Mouse (Mus musculus): ENCODE data around the gene Mettl2. TPM values are rescaled to one million over a fixed set of nuclear protein-coding genes. Genes with fewer than 3 reads are reported as not detected.
A peak's percentile ranks its signal among the peaks of the same experiment; 100 is the strongest.
"Not testable (repeated sequence)": the region's sequence is repeated elsewhere in the genome, so short reads cannot be mapped to it uniquely, and the experiment has no call there.

Mettl2 gene
- polyA plus RNA-seq (2014; fragmentation: Nextera tagmentation; extraction: Ambion mirVana): 41.4 and 46.9 TPM in 2 replicates

GRCm38 (mm10) chr11:105125735-105126519 is at the start of gene Mettl2:
Gene Mettl2 (plus strand): TSS chr11:105126425.
- Histone ChIP-seq H3K9me3 (ENCODE audit: control insufficient read depth, low read length) (no peaks in the 10 kb centered on the region), H3K9ac (ENCODE audit: low read length) (peak within 1 kb of the TSS; percentile 61), H3K4me2 (peak within 1 kb of the TSS; percentile 69), H3K4me1 (ENCODE audit: control insufficient read depth, insufficient read depth, low read length) (peaks cover 9% of the 10 kb centered on the region), H3K4me3 (ENCODE audit: low read depth, low read length) (peak within 1 kb of the TSS; percentile 89), H3K27me3 (ENCODE audit: control insufficient read depth, insufficient read depth, low read length) (no peaks in the 10 kb centered on the region), H3K27ac (ENCODE audit: low read depth, low read length) (peak within 1 kb of the TSS; percentile 41; the same call in 1 of the 2 replicates), H3K36me3 (ENCODE audit: control insufficient read depth, insufficient read depth, low read length) (no peaks in the 10 kb centered on the region)
- peak; percentile 92 for ATAC-seq (ENCODE audit: low FRiP score)
- 3% methylated on average over 27 of the region's 38 CpGs for WGBS
- DNase-seq (ENCODE audit: low spot score, missing footprints): peak; percentile 98

GRCm38 (mm10) chr11:105112448-105112847 is 13.8 kb upstream of the Mettl2 start:
- not testable (repeated sequence) for ATAC-seq (ENCODE audit: low FRiP score); H3K4me3 ChIP-seq (ENCODE audit: low read depth, low read length); H3K36me3 ChIP-seq (ENCODE audit: control insufficient read depth, insufficient read depth, low read length); H3K4me2 ChIP-seq; H3K4me1 ChIP-seq (ENCODE audit: control insufficient read depth, insufficient read depth, low read length); H3K27me3 ChIP-seq (ENCODE audit: control insufficient read depth, insufficient read depth, low read length); H3K9me3 ChIP-seq (ENCODE audit: control insufficient read depth, low read length); H3K9ac ChIP-seq (ENCODE audit: low read length); H3K27ac ChIP-seq (ENCODE audit: low read depth, low read length); DNase-seq (ENCODE audit: low spot score, missing footprints)
- 79% methylated on average over 22 of the region's 22 CpGs for WGBS

- Histone ChIP-seq H3K4me2 (no peak overlapping the region), H3K9me3 (ENCODE audit: control insufficient read depth, low read length) (no peaks in the 10 kb centered on the region), H3K36me3 (ENCODE audit: control insufficient read depth, insufficient read depth, low read length) (no peaks in the 10 kb centered on the region), H3K4me3 (ENCODE audit: low read depth, low read length) (no peak overlapping the region), H3K9ac (ENCODE audit: low read length) (no peak overlapping the region), H3K4me1 (ENCODE audit: control insufficient read depth, insufficient read depth, low read length) (no peaks in the 10 kb centered on the region), H3K27ac (ENCODE audit: low read depth, low read length) (no peak overlapping the region), H3K27me3 (ENCODE audit: control insufficient read depth, insufficient read depth, low read length) (no peaks in the 10 kb centered on the region)
- WGBS: 85% methylated on average over 7 of the region's 7 CpGs
- DNase-seq (ENCODE audit: low spot score, missing footprints): no peak
- no peak for ATAC-seq (ENCODE audit: low FRiP score)
Measured at GRCm38 (mm10) chr11:105117814-105118213, 8.4 kb upstream of the Mettl2 start.

- ATAC-seq (ENCODE audit: low FRiP score) (no peak), DNase-seq (ENCODE audit: low spot score, missing footprints) (no peak)
- no peaks in the 10 kb centered on the region for H3K9me3 ChIP-seq (ENCODE audit: control insufficient read depth, low read length)
- no peaks in the 10 kb centered on the region for H3K4me1 ChIP-seq (ENCODE audit: control insufficient read depth, insufficient read depth, low read length)
- H3K9ac ChIP-seq (ENCODE audit: low read length): no peak overlapping the region
- no peaks in the 10 kb centered on the region for H3K36me3 ChIP-seq (ENCODE audit: control insufficient read depth, insufficient read depth, low read length)
- H3K27me3 ChIP-seq (ENCODE audit: control insufficient read depth, insufficient read depth, low read length): no peaks in the 10 kb centered on the region
- H3K4me2 ChIP-seq: no peak overlapping the region
- 41% methylated on average over 4 of the region's 4 CpGs for WGBS
- H3K4me3 ChIP-seq (ENCODE audit: low read depth, low read length): no peak overlapping the region
- no peak overlapping the region for H3K27ac ChIP-seq (ENCODE audit: low read depth, low read length)
Measured at GRCm38 (mm10) chr11:105120551-105121061, 5.6 kb upstream of the Mettl2 start.

- not testable (repeated sequence) for DNase-seq (ENCODE audit: low spot score, missing footprints); H3K27me3 ChIP-seq (ENCODE audit: control insufficient read depth, insufficient read depth, low read length); H3K9ac ChIP-seq (ENCODE audit: low read length); H3K4me2 ChIP-seq; H3K27ac ChIP-seq (ENCODE audit: low read depth, low read length); H3K4me3 ChIP-seq (ENCODE audit: low read depth, low read length); H3K9me3 ChIP-seq (ENCODE audit: control insufficient read depth, low read length); H3K36me3 ChIP-seq (ENCODE audit: control insufficient read depth, insufficient read depth, low read length); ATAC-seq (ENCODE audit: low FRiP score); H3K4me1 ChIP-seq (ENCODE audit: control insufficient read depth, insufficient read depth, low read length)
- 83% methylated on average over 5 of the region's 5 CpGs for WGBS
Measured at GRCm38 (mm10) chr11:105121792-105122191, 4.4 kb upstream of the Mettl2 start.

GRCm38 (mm10) chr11:105123986-105124385 is 2.2 kb upstream of the Mettl2 start:
- Histone ChIP-seq H3K4me1 (ENCODE audit: control insufficient read depth, insufficient read depth, low read length) (peaks cover 9% of the 10 kb centered on the region), H3K9me3 (ENCODE audit: control insufficient read depth, low read length) (no peaks in the 10 kb centered on the region), H3K27ac (ENCODE audit: low read depth, low read length) (no peak overlapping the region), H3K4me2 (no peak overlapping the region), H3K9ac (ENCODE audit: low read length) (no peak overlapping the region), H3K27me3 (ENCODE audit: control insufficient read depth, insufficient read depth, low read length) (no peaks in the 10 kb centered on the region), H3K4me3 (ENCODE audit: low read depth, low read length) (no peak overlapping the region), H3K36me3 (ENCODE audit: control insufficient read depth, insufficient read depth, low read length) (no peaks in the 10 kb centered on the region)
- 10% methylated on average over 9 of the region's 9 CpGs for whole genome bisulfite sequencing
- peak; percentile 90 for DNase-seq (ENCODE audit: low spot score, missing footprints)
- peak; percentile 40; the same call in 1 of the 2 replicates for ATAC-seq (ENCODE audit: low FRiP score)

- Histone ChIP-seq H3K4me1 (ENCODE audit: control insufficient read depth, insufficient read depth, low read length) (peaks cover 9% of the 10 kb centered on the region), H3K27ac (ENCODE audit: low read depth, low read length) (no peak overlapping the region)
- no peak for ATAC-seq (ENCODE audit: low FRiP score)
Measured at GRCm38 (mm10) chr11:105126520-105127029, 350 bp downstream of the Mettl2 start.

GRCm38 (mm10) chr11:105135692-105136091 is 9.5 kb downstream of the Mettl2 start:
- WGBS: 95% methylated on average over 7 of the region's 7 CpGs
- Histone ChIP-seq H3K27me3 (ENCODE audit: control insufficient read depth, insufficient read depth, low read length) (no peaks in the 10 kb centered on the region), H3K4me2 (no peak overlapping the region), H3K36me3 (ENCODE audit: control insufficient read depth, insufficient read depth, low read length) (peaks cover 14% of the 10 kb centered on the region; the same call in 1 of the 2 replicates), H3K9ac (ENCODE audit: low read length) (no peak overlapping the region), H3K9me3 (ENCODE audit: control insufficient read depth, low read length) (no peaks in the 10 kb centered on the region), H3K27ac (ENCODE audit: low read depth, low read length) (no peak overlapping the region), H3K4me3 (ENCODE audit: low read depth, low read length) (no peak overlapping the region), H3K4me1 (ENCODE audit: control insufficient read depth, insufficient read depth, low read length) (no peaks in the 10 kb centered on the region)
- no peak for ATAC-seq (ENCODE audit: low FRiP score)
- DNase-seq (ENCODE audit: low spot score, missing footprints): no peak

More at GRCm38 (mm10) chr11:105126520-105127029, 350 bp downstream of the Mettl2 start:
- H3K9ac ChIP-seq (ENCODE audit: low read length): peak overlapping the region; percentile 61
- H3K4me3 ChIP-seq (ENCODE audit: low read depth, low read length): peak overlapping the region; percentile 89
- H3K27me3 ChIP-seq (ENCODE audit: control insufficient read depth, insufficient read depth, low read length): no peaks in the 10 kb centered on the region
- no peaks in the 10 kb centered on the region for H3K9me3 ChIP-seq (ENCODE audit: control insufficient read depth, low read length)
- DNase-seq (ENCODE audit: low spot score, missing footprints): no peak
- no peaks in the 10 kb centered on the region for H3K36me3 ChIP-seq (ENCODE audit: control insufficient read depth, insufficient read depth, low read length)
- H3K4me2 ChIP-seq: peak overlapping the region; percentile 69
- under 1% methylated on average over 49 of the region's 49 CpGs for WGBS

- not testable (repeated sequence) for H3K27me3 ChIP-seq (ENCODE audit: control insufficient read depth, insufficient read depth, low read length); H3K9me3 ChIP-seq (ENCODE audit: control insufficient read depth, low read length); H3K4me2 ChIP-seq; H3K9ac ChIP-seq (ENCODE audit: low read length); ATAC-seq (ENCODE audit: low FRiP score); DNase-seq (ENCODE audit: low spot score, missing footprints); H3K4me1 ChIP-seq (ENCODE audit: control insufficient read depth, insufficient read depth, low read length); H3K4me3 ChIP-seq (ENCODE audit: low read depth, low read length); H3K27ac ChIP-seq (ENCODE audit: low read depth, low read length)
- peaks cover 16% of the 10 kb centered on the region; the same call in 1 of the 2 replicates for H3K36me3 ChIP-seq (ENCODE audit: control insufficient read depth, insufficient read depth, low read length)
- 93% methylated on average over 2 of the region's 2 CpGs for WGBS
Measured at GRCm38 (mm10) chr11:105137255-105137654, 11.0 kb downstream of the Mettl2 start.
